Mouse (Mus musculus) c-Kit-positive CD71-positive TER-119-positive erythroid progenitor cells, embryonic 14.5 days (primary cell): Measurements from ENCODE around the gene Cnih2.

Experiments used
- DNase-seq: peaks from one replicate; pipeline ENCODE4 v3.0.0-alpha.2; 2013; ENCODE audit warnings: low spot score

Gene Cnih2

GRCm38 (mm10) chr19:5067867-5068569, 30.3 kb downstream of the Cnih2 start, which contains the start of gene Cd248:
Gene Cd248 (plus strand): TSS chr19:5068078.
- no peak for DNase-seq

GRCm38 (mm10) chr19:5067040-5067799, 31.1 kb downstream of the Cnih2 start:
- DNase-seq = peak; percentile 75

- no peak for DNase-seq
Measured at GRCm38 (mm10) chr19:5065104-5065503, 33.2 kb downstream of the Cnih2 start.

GRCm38 (mm10) chr19:5062446-5062845, 35.9 kb downstream of the Cnih2 start:
- no peak for DNase-seq

- no peak for DNase-seq
Measured at GRCm38 (mm10) chr19:5062041-5062440, 36.3 kb downstream of the Cnih2 start.

GRCm38 (mm10) chr19:5060365-5061330, 37.7 kb downstream of the Cnih2 start:
- DNase-seq = no peak

- no peak for DNase-seq
Measured at GRCm38 (mm10) chr19:5058801-5059771, 39.2 kb downstream of the Cnih2 start.

- no peak for DNase-seq
Measured at GRCm38 (mm10) chr19:5057876-5058775, 40.2 kb downstream of the Cnih2 start.

- no peak for DNase-seq
Measured at GRCm38 (mm10) chr19:5056251-5056650, 42.1 kb downstream of the Cnih2 start.

- DNase-seq = peak; percentile 56
Measured at GRCm38 (mm10) chr19:5053909-5054308, 44.4 kb downstream of the Cnih2 start.

- no peak for DNase-seq
Measured at GRCm38 (mm10) chr19:5052853-5053252, 45.5 kb downstream of the Cnih2 start.

- no peak for DNase-seq
Measured at GRCm38 (mm10) chr19:5052166-5052822, 46.0 kb downstream of the Cnih2 start.

- no peak for DNase-seq
Measured at GRCm38 (mm10) chr19:5051515-5051914, 46.8 kb downstream of the Cnih2 start.

- no peak for DNase-seq
Measured at GRCm38 (mm10) chr19:5051031-5051430, 47.3 kb downstream of the Cnih2 start.

- no peak for DNase-seq
Measured at GRCm38 (mm10) chr19:5050047-5050905, 48.0 kb downstream of the Cnih2 start, which contains the start of gene Rin1. Gene Rin1 (plus strand): TSS chr19:5050481.

- no peak for DNase-seq
Measured at GRCm38 (mm10) chr19:5049325-5049724, 49.0 kb downstream of the Cnih2 start.

- no peak for DNase-seq
Measured at GRCm38 (mm10) chr19:5048138-5049056, 49.9 kb downstream of the Cnih2 start.
